Mouse (Mus musculus) testis, adult 2 months (tissue): ENCODE data around the gene Ppard. TPM values are rescaled to one million over a fixed set of nuclear protein-coding genes. Genes with fewer than 3 reads are reported as not detected.

Experiments used
- H3K27ac ChIP-seq: fragments of 200-500 bp; 2 replicates; pipeline ENCODE4 v1.5.1; 2012; ENCODE audit warnings: low read depth, low read length; ENCODE audit not compliant: control insufficient read depth, insufficient read depth
- H3K27me3 ChIP-seq: fragments of 200-500 bp; 2 replicates; pipeline ENCODE4 v1.6.1; 2012; ENCODE audit warnings: mild to moderate bottlenecking, low read length, moderate library complexity; ENCODE audit not compliant: control insufficient read depth, insufficient read depth
- H3K36me3 ChIP-seq: fragments of 200-500 bp; 2 replicates; pipeline ENCODE4 v1.6.1; 2012; ENCODE audit warnings: mild to moderate bottlenecking, low read length; ENCODE audit not compliant: control insufficient read depth, insufficient read depth
- H3K4me1 ChIP-seq: fragments of 200-500 bp; 2 replicates; pipeline ENCODE4 v1.6.1; 2012; ENCODE audit warnings: low read length; ENCODE audit not compliant: control insufficient read depth, insufficient read depth
- H3K4me3 ChIP-seq: fragments of 200-500 bp; 2 replicates; pipeline ENCODE4 v1.5.1; 2012; ENCODE audit warnings: low read depth, mild to moderate bottlenecking, low read length, moderate library complexity, mixed read lengths; ENCODE audit not compliant: control insufficient read depth
- CTCF ChIP-seq: fragments of 200-500 bp; IDR thresholded peaks from 2 replicates; pipeline ENCODE4 v1.5.1; 2012; ENCODE audit warnings: low read depth, mild to moderate bottlenecking, inconsistent platforms, low read length, moderate library complexity; ENCODE audit not compliant: control insufficient read depth, insufficient read depth, insufficient replicate concordance
- POLR2A ChIP-seq: fragments of 200-500 bp; IDR thresholded peaks from 2 replicates; pipeline ENCODE4 v1.6.1; 2012; ENCODE audit warnings: low read depth, mild to moderate bottlenecking, inconsistent platforms, low read length, moderate library complexity; ENCODE audit not compliant: control insufficient read depth
- polyA plus RNA-seq: library from polyadenylated mRNA; depleted of rRNA; stranded (reverse); fragments of >200 nt; gene quantifications from 2 replicates; pipeline ENCODE4 v1.2.3, GENCODE M21; 2012

Ppard gene
- polyA plus RNA-seq, 1 experiment = 3.1 TPM

- H3K27ac ChIP-seq = no peak overlapping the region
- no peaks in the 10 kb centered on the region for H3K27me3 ChIP-seq
- peaks cover 7% of the 10 kb centered on the region for H3K4me1 ChIP-seq
- H3K4me3 ChIP-seq = no peak overlapping the region
- H3K36me3 ChIP-seq = no peaks in the 10 kb centered on the region
- no peak for TF ChIP-seq CTCF
- no peak for TF ChIP-seq POLR2A
Observed at GRCm38 (mm10) chr17:28237874-28238273, 5.4 kb downstream of the Ppard start.

DNA sequence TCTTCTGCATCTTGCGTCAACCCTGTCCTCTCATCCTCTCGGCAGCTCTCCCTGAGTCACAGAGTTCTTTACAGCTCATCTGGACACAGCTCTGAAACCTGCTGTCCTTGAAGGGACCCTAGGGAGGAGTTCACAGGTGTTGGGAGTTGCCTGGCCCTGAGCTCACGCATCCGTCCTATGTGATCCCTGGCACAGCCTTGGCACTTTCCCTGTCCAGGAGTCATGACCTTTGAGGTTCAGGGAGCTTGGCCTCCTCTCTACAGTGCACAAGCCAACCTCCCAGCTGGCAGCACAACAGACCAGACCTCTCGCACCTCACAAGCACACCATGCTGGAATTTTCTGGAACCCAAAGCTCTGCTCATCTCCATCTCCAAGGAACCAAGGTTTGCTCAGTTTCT is 8.3 kb downstream of the Ppard start:
- Histone ChIP-seq H3K27me3 (no peaks in the 10 kb centered on the region), H3K36me3 (no peaks in the 10 kb centered on the region), H3K4me1 (no peaks in the 10 kb centered on the region), H3K4me3 (no peak overlapping the region), H3K27ac (no peak overlapping the region)
- no peak for TF ChIP-seq POLR2A
- no peak for TF ChIP-seq CTCF

- TF ChIP-seq CTCF (no peak), POLR2A (no peak)
- Histone ChIP-seq H3K27ac (no peak overlapping the region), H3K4me1 (no peaks in the 10 kb centered on the region), H3K4me3 (no peak overlapping the region), H3K36me3 (no peaks in the 10 kb centered on the region), H3K27me3 (no peaks in the 10 kb centered on the region)
Observed at GRCm38 (mm10) chr17:28242296-28242695, 9.8 kb downstream of the Ppard start.

- Histone ChIP-seq H3K36me3 (no peaks in the 10 kb centered on the region), H3K4me3 (no peak overlapping the region), H3K4me1 (no peaks in the 10 kb centered on the region), H3K27me3 (no peaks in the 10 kb centered on the region), H3K27ac (no peak overlapping the region)
- TF ChIP-seq POLR2A = no peak
- no peak for TF ChIP-seq CTCF
Observed at GRCm38 (mm10) chr17:28244214-28244613, 11.7 kb downstream of the Ppard start.

DNA sequence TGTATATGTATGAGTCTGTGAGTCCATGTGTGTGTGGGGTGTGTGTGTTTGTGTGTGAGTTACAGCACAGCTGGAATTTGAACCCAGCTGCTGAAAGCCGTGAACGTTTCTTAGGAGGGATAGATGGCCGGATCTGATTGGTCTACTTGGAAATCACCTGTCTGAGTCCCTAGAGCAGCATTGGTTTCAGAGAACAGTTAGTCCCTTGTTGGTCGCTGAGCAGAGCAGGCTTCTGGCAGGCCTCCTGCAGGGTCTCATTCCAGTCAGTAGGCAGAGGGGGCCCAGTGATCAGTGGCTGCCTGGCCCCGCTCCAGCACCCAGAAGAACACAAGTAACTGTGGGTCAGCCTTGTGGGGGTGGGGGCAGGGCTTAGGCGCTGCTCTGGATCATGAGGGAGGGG is 12.2 kb downstream of the Ppard start:
- no peak overlapping the region for H3K27ac ChIP-seq
- TF ChIP-seq POLR2A (no peak), CTCF (no peak)
- no peak overlapping the region for H3K4me3 ChIP-seq

DNA sequence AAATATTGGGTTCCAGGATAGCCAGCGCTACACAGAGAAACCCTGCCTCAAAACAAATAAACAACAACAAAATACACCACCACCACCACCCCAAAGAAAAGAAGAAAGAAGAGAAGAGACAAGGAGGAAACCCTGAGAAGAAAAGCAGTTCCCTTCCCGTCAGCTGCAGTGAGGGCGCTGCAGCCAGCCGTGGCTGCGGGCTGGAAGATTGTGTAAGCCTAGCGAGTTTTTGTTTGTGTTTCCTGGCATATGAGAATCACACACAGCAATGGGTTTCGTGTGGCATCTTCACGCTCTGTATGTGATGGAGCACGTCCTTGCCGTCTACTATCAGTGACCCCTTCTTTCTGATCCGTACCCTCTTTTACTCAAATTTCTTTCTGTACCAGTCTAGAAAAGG is 14.1 kb downstream of the Ppard start:
- no peaks in the 10 kb centered on the region for H3K4me1 ChIP-seq
- H3K27ac ChIP-seq = no peak overlapping the region

More for the DNA sequence above, 12.2 kb downstream of the Ppard start:
- Histone ChIP-seq H3K4me1 (no peaks in the 10 kb centered on the region), H3K27me3 (no peaks in the 10 kb centered on the region), H3K36me3 (no peaks in the 10 kb centered on the region)

DNA sequence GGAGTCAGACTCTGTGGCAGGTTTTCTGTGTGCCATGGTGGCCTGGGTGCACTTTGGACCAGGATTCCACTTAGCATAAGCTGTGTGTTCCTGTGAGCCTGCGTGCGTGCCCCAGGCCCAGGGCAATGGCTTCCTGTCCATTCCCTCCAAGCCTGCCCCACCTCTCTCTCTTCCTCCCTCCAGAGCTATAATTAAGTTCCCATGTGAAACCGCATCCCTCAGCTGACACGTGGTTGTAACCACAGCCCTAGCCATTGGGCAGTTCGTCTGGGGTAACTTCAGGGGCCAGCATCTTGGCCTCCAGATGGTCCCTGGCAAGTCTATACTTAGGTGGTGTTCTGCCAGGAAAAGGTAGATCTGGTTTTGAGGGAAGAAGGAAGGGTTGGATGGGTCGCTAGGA is 15.1 kb downstream of the Ppard start:
- TF ChIP-seq POLR2A (no peak), CTCF (no peak)
- H3K27ac ChIP-seq = no peak overlapping the region

More for the DNA sequence above, 14.1 kb downstream of the Ppard start:
- H3K36me3 ChIP-seq = no peaks in the 10 kb centered on the region
- H3K27me3 ChIP-seq = no peaks in the 10 kb centered on the region
- no peak overlapping the region for H3K4me3 ChIP-seq
- TF ChIP-seq POLR2A = no peak
- no peak for TF ChIP-seq CTCF

GRCm38 (mm10) chr17:28249062-28249461 is 16.6 kb downstream of the Ppard start:
- no peaks in the 10 kb centered on the region for H3K36me3 ChIP-seq
- H3K27ac ChIP-seq = no peak overlapping the region
- H3K27me3 ChIP-seq = no peaks in the 10 kb centered on the region
- no peak for TF ChIP-seq CTCF
- TF ChIP-seq POLR2A = no peak
- H3K4me3 ChIP-seq = no peak overlapping the region
- no peaks in the 10 kb centered on the region for H3K4me1 ChIP-seq

More for the DNA sequence above, 15.1 kb downstream of the Ppard start:
- H3K4me3 ChIP-seq = no peak overlapping the region
- no peaks in the 10 kb centered on the region for H3K36me3 ChIP-seq
- no peaks in the 10 kb centered on the region for H3K27me3 ChIP-seq
- no peaks in the 10 kb centered on the region for H3K4me1 ChIP-seq
